In the genomic region with DNA sequence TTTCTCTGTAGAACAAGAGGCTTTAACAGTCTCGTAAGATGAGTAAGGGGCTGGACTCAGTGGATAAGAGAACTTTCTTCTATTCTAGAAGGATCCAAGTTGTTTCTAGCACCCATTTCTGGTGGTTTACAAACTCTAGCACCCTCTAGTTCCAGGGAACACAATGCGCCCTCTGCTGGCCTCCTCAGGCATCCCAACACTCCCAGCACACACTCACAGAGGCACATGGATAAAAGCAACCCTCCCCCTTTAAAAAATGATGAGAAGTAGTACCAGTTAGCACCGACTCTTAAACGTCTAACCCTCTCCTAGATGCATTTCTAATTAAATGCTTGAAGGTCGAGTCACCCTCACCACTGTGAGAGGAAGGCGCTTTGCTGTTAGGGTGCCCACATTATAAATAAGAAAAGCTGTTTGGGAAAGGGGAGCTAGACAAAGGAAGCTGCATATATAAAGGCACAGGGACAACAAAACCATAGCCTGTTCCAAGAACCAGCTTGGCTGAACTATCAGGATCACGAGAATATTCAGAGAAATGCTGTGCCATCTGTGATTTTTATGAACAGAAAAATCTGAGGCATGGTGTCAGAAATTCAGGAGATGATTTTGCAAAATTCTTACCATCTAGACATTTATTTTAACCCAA, we compare ENCODE assay signal across 8 mouse cellular contexts. TPM values are rescaled to one million over a fixed set of nuclear protein-coding genes. Genes with fewer than 3 reads are reported as not detected.
DNase-seq lines count a peak whose midpoint lies in the region; ATAC-seq lines count a peak whose summit lies in the region.

No protein-coding gene starts in this region.

- no peaks in the 10 kb centered on the region for H3K9me3 ChIP-seq in hindbrain, embryonic 11.5 days (ENCODE audit: control insufficient read depth, low read length)
- H3K9me3 ChIP-seq in hindbrain, embryonic 10.5 days: no peaks in the 10 kb centered on the region

- H3K27me3 ChIP-seq in hindbrain, embryonic 11.5 days (ENCODE audit: control insufficient read depth, insufficient read depth, low read length): no peaks in the 10 kb centered on the region
- peaks cover 5% of the 10 kb centered on the region for H3K27me3 ChIP-seq in hindbrain, embryonic 10.5 days (ENCODE audit: insufficient read depth, poor library complexity, severe bottlenecking)

- no peak overlapping the region for H3K4me3 ChIP-seq in hindbrain, embryonic 11.5 days (ENCODE audit: low read depth, low read length)
- H3K4me3 ChIP-seq in hindbrain, embryonic 10.5 days: no peak overlapping the region

- H3K36me3 ChIP-seq in hindbrain, embryonic 11.5 days (ENCODE audit: control insufficient read depth, insufficient read depth, low read length): no peaks in the 10 kb centered on the region
- H3K36me3 ChIP-seq in hindbrain, embryonic 10.5 days: no peaks in the 10 kb centered on the region

- no peak for ATAC-seq in hindbrain, embryonic 11.5 days (ENCODE audit: low FRiP score)

- WGBS in hindbrain, embryonic 11.5 days: 54% methylated on average over 7 of the region's 7 CpGs
- 54% methylated on average over 7 of the region's 7 CpGs for WGBS in hindbrain, embryonic 10.5 days

- no peak overlapping the region for H3K9ac ChIP-seq in hindbrain, embryonic 11.5 days (ENCODE audit: low read depth, low read length)

- no peaks in the 10 kb centered on the region for H3K4me1 ChIP-seq in hindbrain, embryonic 11.5 days (replicated peaks; ENCODE audit: control insufficient read depth, insufficient read depth, low read length)
- H3K4me1 ChIP-seq in hindbrain, embryonic 10.5 days (replicated peaks): no peaks in the 10 kb centered on the region

- no peak overlapping the region for H3K27ac ChIP-seq in hindbrain, embryonic 11.5 days (ENCODE audit: low read depth, low read length)
- H3K27ac ChIP-seq in hindbrain, embryonic 10.5 days: no peak overlapping the region

- peak; percentile 34 for DNase-seq in hindbrain, embryonic 11.5 days (ENCODE audit: low spot score)
- DNase-seq in hindbrain, embryonic 10.5 days (ENCODE audit: low spot score): no peak
- DNase-seq in thymus, postnatal 0 days (ENCODE audit: low spot score): peak; percentile 28
- DNase-seq in thymus, postnatal 10 days (ENCODE audit: low spot score in 2 of 2): no peak
- DNase-seq in layer of hippocampus, adult 8-10 months (ENCODE audit: low spot score in 2 of 2): peak; percentile 22 to 31
- DNase-seq in thymus, postnatal 25 days: peak; percentile 18
- DNase-seq in ovary, postnatal 14 days (ENCODE audit: low spot score): no peak
- no peak for DNase-seq in MN1 (ENCODE audit: low spot score)

- H3K4me2 ChIP-seq in hindbrain, embryonic 11.5 days (replicated peaks; ENCODE audit: low read depth, low read length): no peak overlapping the region

RNA-seq across cellular contexts. Expression of a gene that starts 18.9 kb away (rescaled TPM):
- polyA plus RNA-seq in hindbrain, embryonic 11.5 days (2014; fragmentation: Nextera tagmentation; extraction: Ambion mirVana): 10.1 and 11.0 TPM in 2 replicates
- 6.7 and 9.2 TPM in 2 replicates for polyA plus RNA-seq in hindbrain, embryonic 10.5 days (2016; fragmentation: Nextera tagmentation; extraction: Ambion mirVana)
- 16.5 and 16.8 TPM in 2 replicates for polyA plus RNA-seq in thymus, postnatal 0 days (2015; fragmentation: Nextera tagmentation; extraction: Ambion mirVana)
- total RNA-seq in layer of hippocampus, adult 8-10 months (2022): 10 to 100 TPM; 47.4 to 51.6 (median 48.0) TPM

Comparison
In these comparisons a context has a peak if more than half of its experiments do, and no peak if none do; other contexts are left out.
1. DNase-seq: peak in hindbrain, embryonic 11.5 days (single experiment), thymus, postnatal 0 days (single experiment), layer of hippocampus, adult 8-10 months (2 of 2) and thymus, postnatal 25 days (single experiment); none in hindbrain, embryonic 10.5 days (single experiment), thymus, postnatal 10 days (0 of 2), ovary, postnatal 14 days (single experiment) and MN1 (single experiment).